Mouse (Mus musculus) A20 (cell line): ENCODE results near the gene Upk3b.
A peak's percentile ranks its signal among the peaks of the same experiment; 100 is the strongest.

Experiments
- DNase-seq: peaks from one replicate; pipeline ENCODE4 v3.0.0-alpha.2; 2011; ENCODE audit warnings: low read depth, low spot score

The Upk3b gene

GRCm38 (mm10) chr5:136073526-136073925 is 35.2 kb downstream of the Upk3b start:
- DNase-seq, result peak; percentile 33

- DNase-seq, result no peak
Measured at GRCm38 (mm10) chr5:136075076-136075475, 36.8 kb downstream of the Upk3b start.

- DNase-seq, result no peak
Measured at GRCm38 (mm10) chr5:136076284-136076683, 38.0 kb downstream of the Upk3b start.

GRCm38 (mm10) chr5:136077001-136077550 is 38.8 kb downstream of the Upk3b start:
- DNase-seq, result no peak

GRCm38 (mm10) chr5:136078136-136078535 is 39.8 kb downstream of the Upk3b start:
- no peak for DNase-seq

GRCm38 (mm10) chr5:136082345-136082744 is 44.0 kb downstream of the Upk3b start:
- DNase-seq, result peak; percentile 47

GRCm38 (mm10) chr5:136083669-136084107 is 45.4 kb downstream of the Upk3b start, which contains the start of gene Rasa4:
TSS of gene Rasa4 (plus strand) at chr5:136083916.
- DNase-seq, result peak; percentile 94

- no peak for DNase-seq
Measured at GRCm38 (mm10) chr5:136084144-136084881, 46.0 kb downstream of the Upk3b start.

- no peak for DNase-seq
Measured at GRCm38 (mm10) chr5:136084891-136085651, 46.8 kb downstream of the Upk3b start.

- DNase-seq, result no peak
Measured at GRCm38 (mm10) chr5:136086290-136086689, 48.0 kb downstream of the Upk3b start.

- no peak for DNase-seq
Measured at GRCm38 (mm10) chr5:136088821-136089575, 50.7 kb downstream of the Upk3b start.

GRCm38 (mm10) chr5:136091927-136092326 is 53.6 kb downstream of the Upk3b start:
- DNase-seq, result no peak

- no peak for DNase-seq
Measured at GRCm38 (mm10) chr5:136094249-136095010, 56.1 kb downstream of the Upk3b start.

- no peak for DNase-seq
Measured at GRCm38 (mm10) chr5:136095089-136095488, 56.8 kb downstream of the Upk3b start.
